Mouse (Mus musculus) ES-E14 (cell line): ENCODE measurements at regions not wholly inside any gene's neighbourhood (a gene's known extent, or its start where the extent isn't known, plus 50 kb on each side); places are given as distances from the start of the nearest gene placed in this dataset.

Experiments
- DNase-seq: peaks from one replicate; pipeline ENCODE4 v3.0.0-alpha.2; 2013; ENCODE audit warnings: low read depth, low spot score
- H3K27ac ChIP-seq: 2 replicates; pipeline ENCODE4 v1.5.1; 2012; ENCODE audit warnings: low read depth, mild to moderate bottlenecking, low read length, moderate library complexity, mixed read lengths; ENCODE audit not compliant: poor library complexity, insufficient read depth, severe bottlenecking
- H3K36me3 ChIP-seq: 2 replicates; pipeline ENCODE4 v1.6.1; 2012; ENCODE audit warnings: mild to moderate bottlenecking, low read length, moderate library complexity, mixed read lengths; ENCODE audit not compliant: control insufficient read depth, poor library complexity, insufficient read depth, severe bottlenecking
- H3K4me1 ChIP-seq, 2 experiments: fragments of 150-350 bp in 1 of 2; sonication (generic) in 1 of 2; 2 replicates each; pipeline ENCODE4 v1.6.1; 2012; ENCODE audit warnings: low read length in 2 of 2, mild to moderate bottlenecking in 1 of 2, mixed read lengths in 1 of 2; ENCODE audit not compliant: control insufficient read depth in 2 of 2, insufficient read depth in 2 of 2, poor library complexity in 1 of 2
- H3K4me3 ChIP-seq, 2 experiments: fragments of 150-350 bp in 1 of 2; sonication (generic) in 1 of 2; 2 replicates each; pipeline ENCODE4 v1.5.1; 2012; ENCODE audit warnings: low read length in 2 of 2, low read depth in 1 of 2, mild to moderate bottlenecking in 1 of 2, mixed read lengths in 1 of 2; ENCODE audit not compliant: insufficient read depth in 1 of 2, poor library complexity in 1 of 2, severe bottlenecking in 1 of 2
- H3K9ac ChIP-seq: 2 replicates; pipeline ENCODE4 v1.6.1; 2012; ENCODE audit warnings: low read depth, mild to moderate bottlenecking, low read length, mixed read lengths; ENCODE audit not compliant: poor library complexity, insufficient read depth, severe bottlenecking
- H3K9me3 ChIP-seq: fragments of 150-350 bp; sonication (generic); 2 replicates; pipeline ENCODE4 v1.6.1; 2012; ENCODE audit warnings: low read depth, mild to moderate bottlenecking, low read length; ENCODE audit not compliant: control insufficient read depth, insufficient read depth
- CHD2 ChIP-seq: IDR thresholded peaks from 2 replicates; pipeline ENCODE4 v1.6.1; 2014; ENCODE audit warnings: mild to moderate bottlenecking, low read depth, low read length, inconsistent platforms
- HCFC1 ChIP-seq: IDR thresholded peaks from 2 replicates; pipeline ENCODE4 v1.6.1; 2012; ENCODE audit warnings: low read length, inconsistent platforms, borderline replicate concordance; ENCODE audit not compliant: insufficient read depth
- MAFK ChIP-seq: IDR thresholded peaks from 2 replicates; pipeline ENCODE4 v1.6.1; 2014; ENCODE audit warnings: mild to moderate bottlenecking, low read depth, low read length, inconsistent platforms; ENCODE audit not compliant: insufficient read depth
- ZC3H11A ChIP-seq: IDR thresholded peaks from 2 replicates; pipeline ENCODE4 v1.6.1; 2012; ENCODE audit warnings: low read depth, mild to moderate bottlenecking, inconsistent platforms, low read length, borderline replicate concordance
- ZNF384 ChIP-seq: IDR thresholded peaks from 2 replicates; pipeline ENCODE4 v1.6.1; 2012; ENCODE audit warnings: low read depth, low read length, inconsistent platforms
- in situ Hi-C, 2 experiments: fragments of 600-800 bp; cut with MboI; formaldehyde crosslinking; loops; one replicate each; pipeline ENCODE4 v1.15.1; 2025; ENCODE audit warnings: low sequenced_read_pairs in 2 of 2, inconsistent platforms in 1 of 2; ENCODE audit not compliant: unreplicated experiment in 2 of 2

DNA sequence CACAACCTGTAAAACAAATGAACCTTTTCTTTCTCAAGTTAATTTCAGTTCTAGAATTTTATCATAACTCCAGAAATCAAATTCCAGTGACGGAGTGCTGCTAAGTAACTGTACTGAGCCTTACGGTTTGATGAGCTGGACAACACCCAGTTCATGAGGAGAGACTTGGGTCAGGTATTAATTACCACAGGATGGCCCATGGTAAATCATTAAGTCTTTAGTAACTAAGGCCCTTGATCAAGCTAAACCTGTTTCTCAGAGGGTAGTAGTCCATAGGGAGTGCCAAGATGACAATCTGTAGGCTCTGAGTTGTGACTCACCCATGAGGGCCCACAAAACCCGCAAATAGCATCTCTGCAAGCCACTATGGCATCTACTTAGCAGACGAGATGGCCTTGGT, 101.1 kb upstream of the Arhgap5 start:
- no peaks in the 10 kb centered on the region for H3K36me3 ChIP-seq
- no peak overlapping the region for H3K27ac ChIP-seq
- DNase-seq: no peak
- H3K9ac ChIP-seq: no peak overlapping the region
- TF ChIP-seq CHD2 (no peak), MAFK (no peak), HCFC1 (no peak), ZC3H11A (no peak), ZNF384 (no peak)
- in situ Hi-C loops: no loop called here
- no peak overlapping the region for H3K4me3 ChIP-seq
- no peaks in the 10 kb centered on the region for H3K9me3 ChIP-seq
- peaks cover 4 to 8% of the 10 kb centered on the region in 2 experiments for H3K4me1 ChIP-seq

DNA sequence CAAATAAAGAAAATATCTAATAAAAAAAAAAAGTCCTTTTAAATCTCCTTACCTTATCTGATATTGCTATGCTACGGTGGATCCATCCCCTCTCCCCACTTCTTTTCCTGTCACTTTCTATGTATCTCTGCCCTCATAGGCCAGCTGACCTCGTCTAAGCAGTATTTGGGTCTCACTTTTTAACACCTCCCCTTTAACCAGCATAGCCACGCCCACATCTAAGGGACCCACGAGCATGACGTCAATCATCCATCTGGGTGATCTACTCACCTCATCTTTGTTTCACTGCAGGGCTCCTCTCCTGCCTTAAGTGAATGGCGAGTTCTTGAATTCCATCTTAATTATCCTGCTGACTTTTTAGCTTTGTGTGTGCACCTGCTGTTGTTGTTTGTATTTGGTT, 97.4 kb upstream of the Arhgap5 start:
- Histone ChIP-seq H3K4me3 (no peak overlapping the region), H3K4me1 (no peaks in the 10 kb centered on the region), H3K36me3 (no peaks in the 10 kb centered on the region), H3K27ac (no peak overlapping the region), H3K9me3 (no peaks in the 10 kb centered on the region), H3K9ac (no peak overlapping the region)
- in situ Hi-C loops: no loop called here
- TF ChIP-seq HCFC1 (no peak), CHD2 (no peak), ZNF384 (no peak), ZC3H11A (no peak), MAFK (no peak)
- no peak for DNase-seq

GRCm38 (mm10) chr12:52408307-52408895, 95.4 kb upstream of the Arhgap5 start:
- H3K4me3 ChIP-seq: no peak overlapping the region
- H3K27ac ChIP-seq: no peak overlapping the region
- H3K4me1 ChIP-seq: no peaks in the 10 kb centered on the region
- no peaks in the 10 kb centered on the region for H3K9me3 ChIP-seq
- no peak for DNase-seq
- in situ Hi-C loops: no loop called here
- TF ChIP-seq HCFC1 (no peak), ZNF384 (peak; percentile 68; the same call in 1 of the 2 replicates)
- H3K9ac ChIP-seq: no peak overlapping the region
- H3K36me3 ChIP-seq: no peaks in the 10 kb centered on the region

GRCm38 (mm10) chr12:52409221-52409620, 94.6 kb upstream of the Arhgap5 start:
- Histone ChIP-seq H3K9ac (no peak overlapping the region), H3K9me3 (no peaks in the 10 kb centered on the region), H3K36me3 (no peaks in the 10 kb centered on the region), H3K4me1 (no peaks in the 10 kb centered on the region), H3K4me3 (no peak overlapping the region), H3K27ac (no peak overlapping the region)
- in situ Hi-C loops: no loop called here
- TF ChIP-seq MAFK (no peak), HCFC1 (no peak), CHD2 (no peak), ZNF384 (no peak), ZC3H11A (no peak)
- DNase-seq: no peak

GRCm38 (mm10) chr12:52412172-52412571, 91.6 kb upstream of the Arhgap5 start:
- H3K9me3 ChIP-seq: no peaks in the 10 kb centered on the region
- DNase-seq: no peak
- no peaks in the 10 kb centered on the region for H3K4me1 ChIP-seq
- no peak overlapping the region for H3K27ac ChIP-seq
- H3K36me3 ChIP-seq: no peaks in the 10 kb centered on the region
- in situ Hi-C loops: no loop called here
- H3K9ac ChIP-seq: no peak overlapping the region
- no peak for TF ChIP-seq ZC3H11A
- no peak for TF ChIP-seq MAFK
- no peak for TF ChIP-seq ZNF384
- H3K4me3 ChIP-seq: no peak overlapping the region
